Mouse (Mus musculus): ENCODE measurements around the gene Serpinb3d. TPM values are rescaled to one million over a fixed set of nuclear protein-coding genes. Genes with fewer than 3 reads are reported as not detected.
"Not testable (repeated sequence)": the region's sequence is repeated elsewhere in the genome, so short reads cannot be mapped to it uniquely, and the experiment has no call there.

Serpinb3d gene
- not detected for total RNA-seq (2021)

DNA sequence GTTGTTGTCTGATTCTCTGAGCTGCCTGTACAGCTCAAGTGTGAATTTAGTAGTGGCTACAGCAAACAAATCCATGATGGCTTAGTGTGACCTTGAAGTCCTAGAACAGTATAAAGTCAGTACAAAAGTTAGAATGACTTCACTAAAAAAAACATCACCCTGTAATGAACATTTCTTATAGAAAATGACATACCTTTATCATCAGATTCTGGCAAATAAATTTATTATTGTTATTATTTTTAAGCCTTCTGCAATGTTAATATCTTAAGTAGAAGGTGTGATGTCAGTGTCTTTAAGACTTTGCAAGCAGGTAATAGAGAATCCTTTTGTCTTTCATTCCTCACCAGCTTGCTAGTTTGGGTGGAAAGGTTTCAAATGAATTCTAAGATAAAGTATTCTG is at the start of gene Serpinb3d:
Gene Serpinb3d (minus strand): TSS at position 101 of the 400 bp plus-strand sequence.
- no peak for DNase-seq

DNA sequence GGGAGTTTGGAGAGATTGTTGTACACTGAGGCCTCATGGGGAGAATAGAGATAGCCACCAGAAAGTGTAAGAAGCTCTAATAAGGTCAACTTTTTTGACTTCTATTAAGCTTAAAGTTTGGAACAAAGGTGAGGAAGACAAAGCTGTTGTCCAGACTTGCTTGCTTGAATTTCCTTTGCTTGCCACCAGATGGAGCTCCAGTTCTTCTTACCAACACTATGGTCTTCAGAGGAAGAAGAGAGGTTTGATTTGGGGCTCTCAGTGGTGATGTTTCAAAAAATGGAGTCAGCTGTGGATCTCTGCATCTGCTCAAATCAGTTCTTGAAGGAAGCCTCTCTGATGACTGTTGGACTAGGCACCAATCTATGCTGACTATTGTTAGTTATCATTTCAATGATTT is 44.1 kb upstream of the Serpinb3d start:
- DNase-seq = not testable (repeated sequence)

DNA sequence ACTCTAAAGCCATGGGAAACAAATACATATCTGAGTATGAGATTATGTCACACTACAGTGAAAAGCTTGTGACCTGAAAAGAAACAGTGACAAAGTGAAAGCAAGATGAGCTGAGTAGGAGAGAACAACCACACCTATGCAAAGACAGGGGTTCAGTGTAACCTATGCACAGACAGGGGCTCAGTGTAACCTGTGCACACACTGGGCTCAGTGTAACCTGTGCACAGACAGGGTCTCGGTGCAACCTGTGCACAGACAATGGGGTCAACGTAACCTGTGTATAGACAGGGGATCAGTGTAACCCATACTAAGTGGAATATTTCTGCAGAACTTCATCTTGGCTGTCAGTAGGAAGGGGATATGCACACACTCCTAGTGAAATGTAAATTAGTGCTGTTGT is 15.1 kb upstream of the Serpinb3d start:
- no peak for DNase-seq

DNA sequence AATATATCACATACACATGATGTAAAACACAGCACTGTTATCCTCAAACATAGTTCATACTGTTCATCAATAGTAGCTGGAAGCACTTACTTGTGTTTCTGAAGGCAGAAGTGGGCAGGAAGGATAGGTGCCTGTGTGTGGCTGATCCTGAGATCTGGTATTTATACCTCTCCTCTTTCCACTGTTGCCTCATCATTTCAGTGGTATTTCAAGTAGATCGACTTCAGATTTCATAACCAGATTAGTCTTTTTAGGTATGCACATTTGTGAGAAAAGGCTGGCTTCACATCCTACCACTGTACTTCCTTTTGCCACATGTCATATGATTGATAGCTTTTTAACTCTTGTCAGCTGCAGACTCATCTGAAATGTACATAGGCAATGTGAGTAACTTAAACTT is 31.1 kb downstream of the Serpinb3d start, which contains the start of gene Serpinb3a:
Gene Serpinb3a (minus strand): TSS at position 101 of the 400 bp plus-strand sequence.
- DNase-seq = no peak

DNA sequence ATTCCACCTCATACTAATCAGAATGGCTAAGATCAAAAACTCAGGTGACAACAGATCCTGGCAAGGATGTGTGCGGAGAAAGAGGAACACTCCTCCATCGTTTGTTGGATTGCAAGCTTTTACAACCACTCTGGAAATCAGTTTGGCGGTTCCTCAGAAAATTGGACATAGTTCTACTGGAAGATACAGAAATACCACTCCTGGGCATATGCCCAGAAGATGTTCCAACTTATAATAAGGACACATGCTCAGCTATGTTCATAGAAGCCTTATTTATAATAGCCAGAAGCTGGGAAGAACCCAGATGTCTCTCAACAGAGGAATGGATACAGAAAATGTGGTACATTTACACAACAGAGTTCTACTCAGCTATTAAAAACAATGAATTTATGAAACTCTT is 49.1 kb downstream of the Serpinb3d start:
- not testable (repeated sequence) for DNase-seq

Other genes with a start within 250 kb of the Serpinb3d start
- gene Serpinb5, start 222.3 kb downstream of the Serpinb3d start, total RNA-seq (2021) = not detected
- not detected for gene Serpinb12, start 149.1 kb downstream of the Serpinb3d start, total RNA-seq (2021)
- gene Serpinb13, start 102.5 kb downstream of the Serpinb3d start, total RNA-seq (2021) = not detected
- gene Serpinb3a, start 31.2 kb downstream of the Serpinb3d start, total RNA-seq (2021) = not detected
- gene Serpinb3b, start 194.9 kb upstream of the Serpinb3d start, total RNA-seq (2021) = not detected
- gene Serpinb3c, start 194.9 kb upstream of the Serpinb3d start, total RNA-seq (2021) = not detected